Mouse (Mus musculus) stomach, postnatal 0 days (tissue): ENCODE data around the gene Grasp. TPM values are rescaled to one million over a fixed set of nuclear protein-coding genes. Genes with fewer than 3 reads are reported as not detected.

ENCODE experiments used
- ATAC-seq: fragments of 200-750 bp; cut with Nextera tagmentation; 2 replicates; pipeline ENCODE4 v1.8.0; 2017; ENCODE audit not compliant: low FRiP score, low TSS enrichment
- DNase-seq: peaks from one replicate; pipeline ENCODE4 v3.0.0-alpha.2; 2016; ENCODE audit warnings: low spot score
- H3K27ac ChIP-seq: fragments of 300-500 bp; sonication (generic); replicated peaks from 2 replicates; pipeline ENCODE4 v1.5.1; 2014; ENCODE audit warnings: mild to moderate bottlenecking, control low read depth
- H3K27me3 ChIP-seq: fragments of 300-500 bp; sonication (generic); 2 replicates; pipeline ENCODE4 v1.6.1; 2014; ENCODE audit warnings: low read length; ENCODE audit not compliant: control insufficient read depth, insufficient read depth
- H3K36me3 ChIP-seq: fragments of 300-500 bp; sonication (generic); 2 replicates; pipeline ENCODE4 v1.6.1; 2014; ENCODE audit warnings: low read length, mixed read lengths; ENCODE audit not compliant: control insufficient read depth, insufficient read depth
- H3K4me1 ChIP-seq: fragments of 300-500 bp; sonication (generic); replicated peaks from 2 replicates; pipeline ENCODE4 v1.6.1; 2014; ENCODE audit warnings: antibody characterized with exemption; ENCODE audit not compliant: control insufficient read depth, insufficient read depth
- H3K4me2 ChIP-seq: fragments of 300-500 bp; sonication (generic); replicated peaks from 2 replicates; pipeline ENCODE4 v1.6.1; 2014; ENCODE audit warnings: low read depth, mild to moderate bottlenecking, control low read depth, moderate library complexity
- H3K4me3 ChIP-seq: fragments of 300-500 bp; sonication (generic); 2 replicates; pipeline ENCODE4 v1.5.1; 2014; ENCODE audit warnings: low read depth, low read length, control low read depth
- H3K9ac ChIP-seq: fragments of 300-500 bp; sonication (generic); 2 replicates; pipeline ENCODE4 v1.6.1; 2014; ENCODE audit warnings: mild to moderate bottlenecking, low read length, control low read depth, mixed read lengths
- H3K9me3 ChIP-seq: fragments of 300-500 bp; sonication (generic); 2 replicates; pipeline ENCODE4 v1.6.1; 2016; ENCODE audit warnings: low read length; ENCODE audit not compliant: control insufficient read depth
- CTCF ChIP-seq: IDR thresholded peaks from 2 replicates; pipeline ENCODE4 v1.5.1; 2016; ENCODE audit warnings: antibody characterized with exemption, low read depth, mild to moderate bottlenecking, moderate library complexity
- EP300 ChIP-seq: optimal IDR thresholded peaks from 2 replicates; pipeline ENCODE3; 2016; ENCODE audit warnings: antibody characterized with exemption
- WGBS: fragments of 180-500 bp; shearing (Covaris S2); extraction: QIAGEN DNeasy Blood & Tissue Kit; methylation state at CpG from one replicate; pipeline ENCODE4 v1.1.7; 2014; 5-methylcytosine and 5-hydroxymethylcytosine counted together
- polyA plus RNA-seq: library from polyadenylated mRNA; unstranded; fragments of >200 nt; fragmentation: Nextera tagmentation; extraction: Ambion mirVana; gene quantifications from 2 replicates; pipeline ENCODE4 v1.2.1, GENCODE M21; 2015

The Grasp gene
- polyA plus RNA-seq, 1 experiment from 2014 or later: 2.0 TPM

DNA sequence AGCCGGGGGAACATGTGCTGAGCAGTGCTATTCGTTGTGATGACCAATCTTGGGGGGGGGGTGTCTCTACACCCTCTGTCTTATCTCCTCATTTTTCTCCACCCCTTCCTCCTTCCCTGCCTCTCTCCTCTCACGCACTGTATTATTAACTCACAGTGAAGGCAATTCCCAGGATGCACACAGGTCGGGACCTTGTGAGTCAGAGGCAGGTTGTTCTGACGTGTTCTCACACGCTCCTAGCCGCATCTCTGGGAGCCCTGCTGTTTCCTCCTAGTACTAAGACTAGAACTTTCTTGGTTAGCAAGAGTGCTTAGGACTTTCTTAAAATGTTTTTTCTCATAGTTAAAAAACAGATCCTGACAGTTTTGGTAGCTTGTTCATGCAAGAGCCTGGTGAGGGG lies 19.2 kb upstream of the Grasp start:
- Histone ChIP-seq H3K36me3 (peaks cover 28% of the 10 kb centered on the region), H3K9ac (no peak overlapping the region), H3K4me1 (no peaks in the 10 kb centered on the region), H3K4me2 (no peak overlapping the region), H3K4me3 (no peak overlapping the region), H3K27me3 (no peaks in the 10 kb centered on the region), H3K9me3 (no peaks in the 10 kb centered on the region), H3K27ac (no peak overlapping the region)
- TF ChIP-seq CTCF (no peak), EP300 (no peak)
- ATAC-seq (0 out of 2 replicates have a peak, but pooled peaks have one; percentile 23), DNase-seq (no peak)
- WGBS: 62% methylated on average over 7 of the region's 7 CpGs

DNA sequence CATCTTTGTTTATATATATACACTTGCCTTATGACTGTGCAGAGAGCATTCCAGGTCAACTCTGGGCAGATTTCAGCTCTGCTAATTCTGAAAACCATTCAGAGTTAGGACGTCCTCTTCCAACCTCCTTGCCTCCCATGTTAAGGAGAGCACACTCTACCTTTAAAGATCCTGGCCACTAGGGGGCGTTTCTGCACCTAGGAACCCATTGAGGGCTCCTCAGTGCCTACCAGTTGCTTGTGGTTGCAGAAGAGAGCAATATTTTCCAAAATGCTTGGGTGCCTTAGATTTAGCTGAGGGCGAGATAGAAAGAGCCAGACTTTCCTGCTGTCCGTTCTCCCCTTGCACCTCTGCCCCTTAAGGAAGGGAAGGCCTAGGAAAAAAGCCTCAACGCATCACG lies 13.8 kb upstream of the Grasp start:
- H3K27ac ChIP-seq: no peak overlapping the region
- no peak overlapping the region for H3K4me2 ChIP-seq
- H3K4me1 ChIP-seq: no peaks in the 10 kb centered on the region
- H3K27me3 ChIP-seq: no peaks in the 10 kb centered on the region
- H3K36me3 ChIP-seq: peaks cover 13% of the 10 kb centered on the region
- H3K9me3 ChIP-seq: no peaks in the 10 kb centered on the region
- ATAC-seq (peak; percentile 53), DNase-seq (peak; percentile 67)
- H3K4me3 ChIP-seq: no peak overlapping the region
- WGBS: 68% methylated on average over 6 of the region's 6 CpGs
- no peak overlapping the region for H3K9ac ChIP-seq
- TF ChIP-seq CTCF: peak; percentile 82
- no peak for TF ChIP-seq EP300

DNA sequence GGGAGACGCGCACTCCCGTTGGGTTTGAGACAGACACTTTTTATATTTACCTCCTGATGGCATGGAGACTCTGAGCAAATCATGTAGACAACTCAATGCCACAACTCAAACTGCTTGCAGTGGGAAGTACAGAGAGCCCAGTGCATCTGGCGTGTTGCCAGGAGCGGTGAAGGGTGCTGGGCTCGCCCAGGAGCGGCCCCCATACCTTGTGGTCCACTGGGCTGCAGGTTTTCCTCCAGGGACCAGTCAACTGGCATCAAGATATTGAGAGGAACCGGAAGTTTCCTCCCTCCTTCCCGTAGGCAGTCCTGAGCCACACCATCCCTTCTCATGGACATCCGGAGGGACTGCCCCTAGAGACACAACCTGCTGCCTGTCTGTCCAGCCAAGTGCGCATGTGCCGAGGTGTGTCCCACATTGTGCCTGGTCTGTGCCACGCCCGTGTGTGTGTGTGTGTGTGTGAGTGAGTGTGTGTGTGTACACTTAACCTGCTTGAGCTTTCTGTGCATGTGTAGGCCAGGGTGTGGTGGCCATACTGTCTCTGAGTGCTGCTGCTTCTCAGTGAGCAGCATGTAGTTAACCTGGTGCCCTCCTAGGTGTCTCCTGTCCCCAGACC lies 12.9 kb upstream of the Grasp start:
- ATAC-seq (peak; percentile 67), DNase-seq (peak; percentile 67)
- Histone ChIP-seq H3K4me3 (no peak overlapping the region), H3K4me1 (no peaks in the 10 kb centered on the region), H3K4me2 (no peak overlapping the region), H3K9ac (no peak overlapping the region), H3K27me3 (no peaks in the 10 kb centered on the region), H3K36me3 (peaks cover 13% of the 10 kb centered on the region), H3K27ac (no peak overlapping the region), H3K9me3 (no peaks in the 10 kb centered on the region)
- 75% methylated on average over 14 of the region's 14 CpGs for WGBS
- no peak for TF ChIP-seq CTCF
- TF ChIP-seq EP300: no peak

DNA sequence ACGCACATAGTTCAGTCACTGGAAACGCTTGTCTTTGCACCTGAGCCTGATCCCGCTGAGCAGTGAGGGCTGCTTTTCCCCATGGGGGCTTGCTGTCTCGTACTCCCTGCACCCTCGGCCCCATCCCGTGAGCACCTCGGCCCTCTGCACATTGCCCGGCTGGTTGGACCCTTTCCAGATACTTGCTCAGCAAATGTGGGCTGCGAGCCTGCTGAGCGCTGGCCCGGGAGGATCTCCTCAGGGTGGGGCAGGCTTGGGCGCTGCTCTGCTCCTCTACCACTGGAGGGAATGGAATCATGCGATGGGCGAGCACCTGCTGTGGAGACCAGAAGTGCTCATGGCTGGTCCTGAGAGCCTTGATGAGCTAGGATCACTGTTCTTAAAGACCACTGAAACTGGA lies 11.6 kb upstream of the Grasp start:
- Histone ChIP-seq H3K4me1 (no peaks in the 10 kb centered on the region), H3K36me3 (peaks cover 8% of the 10 kb centered on the region), H3K9ac (no peak overlapping the region), H3K27ac (no peak overlapping the region), H3K9me3 (no peaks in the 10 kb centered on the region), H3K4me2 (no peak overlapping the region), H3K4me3 (no peak overlapping the region), H3K27me3 (no peaks in the 10 kb centered on the region)
- TF ChIP-seq EP300: no peak
- TF ChIP-seq CTCF: no peak
- no peak for ATAC-seq
- 58% methylated on average over 14 of the region's 14 CpGs for WGBS
- DNase-seq: no peak

DNA sequence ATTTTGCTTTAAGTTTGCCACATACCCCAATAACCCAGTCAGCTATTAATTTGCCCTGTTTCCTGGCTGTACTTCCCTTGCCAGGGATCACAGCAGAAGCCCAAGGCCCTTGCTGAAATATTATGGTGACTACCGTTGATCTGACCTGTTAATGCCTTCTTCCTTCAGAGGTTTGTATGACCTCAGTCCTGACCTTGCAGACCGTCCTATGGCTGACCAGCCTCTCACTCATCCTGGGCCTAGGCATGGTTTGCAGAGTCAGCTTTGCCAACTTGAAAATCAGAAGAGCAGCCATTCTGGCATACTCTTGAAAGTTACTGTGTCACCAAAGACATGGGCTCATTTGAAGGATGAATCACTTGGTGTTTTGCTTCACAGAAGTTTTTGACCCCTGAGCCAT lies 8.9 kb upstream of the Grasp start:
- Histone ChIP-seq H3K27ac (no peak overlapping the region), H3K9me3 (no peaks in the 10 kb centered on the region), H3K27me3 (no peaks in the 10 kb centered on the region), H3K4me1 (no peaks in the 10 kb centered on the region), H3K4me3 (no peak overlapping the region), H3K36me3 (peaks cover 4% of the 10 kb centered on the region), H3K4me2 (no peak overlapping the region), H3K9ac (no peak overlapping the region)
- DNase-seq: no peak
- WGBS: 52% methylated on average over 2 of the region's 2 CpGs
- no peak for ATAC-seq
- TF ChIP-seq EP300: no peak
- TF ChIP-seq CTCF: no peak

DNA sequence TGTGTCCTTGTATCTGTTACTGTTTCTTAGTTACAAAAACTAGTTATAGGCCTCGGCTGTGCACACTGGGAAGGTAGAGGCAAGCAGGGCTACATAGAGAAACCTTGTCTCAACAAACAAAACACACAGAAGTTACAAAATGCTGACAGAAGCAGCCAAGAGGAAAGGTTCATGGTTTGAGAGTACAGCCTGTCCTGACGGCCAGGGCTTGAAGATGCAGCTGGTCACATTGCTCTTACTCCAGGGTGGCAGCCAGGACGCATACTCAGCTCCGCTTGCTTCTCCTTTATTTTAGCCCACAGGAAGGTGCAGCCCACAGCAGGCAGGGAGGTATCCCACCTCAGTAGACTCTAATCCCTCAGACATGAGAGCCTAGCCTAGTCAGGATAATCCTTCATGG lies 8.0 kb upstream of the Grasp start:
- H3K4me2 ChIP-seq: no peak overlapping the region
- no peak overlapping the region for H3K9ac ChIP-seq
- no peaks in the 10 kb centered on the region for H3K9me3 ChIP-seq
- H3K27me3 ChIP-seq: no peaks in the 10 kb centered on the region
- TF ChIP-seq EP300: no peak
- TF ChIP-seq CTCF: no peak
- H3K36me3 ChIP-seq: peaks cover 4% of the 10 kb centered on the region; the same call in 1 of the 2 replicates
- no peak overlapping the region for H3K27ac ChIP-seq
- no peak overlapping the region for H3K4me3 ChIP-seq
- DNase-seq (no peak), ATAC-seq (no peak)
- no peaks in the 10 kb centered on the region for H3K4me1 ChIP-seq
- 88% methylated on average over 4 of the region's 4 CpGs for WGBS
